Mouse (Mus musculus) G1E (cell line): ENCODE data around the gene Hebp1.

ENCODE experiments used
- CTCF ChIP-seq: IDR thresholded peaks from 2 replicates; pipeline ENCODE4 v1.5.1; 2012; ENCODE audit warnings: low read depth, low read length, inconsistent platforms, mixed read lengths
- TAL1 ChIP-seq: conservative IDR thresholded peaks from 2 replicates; pipeline ENCODE4 v1.6.1; 2012; ENCODE audit warnings: low read depth, low read length, inconsistent platforms, mixed read lengths

- no peak for TF ChIP-seq CTCF
- TF ChIP-seq TAL1, result no peak
Measured at GRCm38 (mm10) chr6:135175014-135175413, 22.8 kb downstream of the Hebp1 start.
